Mouse (Mus musculus) heart, adult 2 months (tissue): ENCODE measurements around the gene Ntrk2. TPM values are rescaled to one million over a fixed set of nuclear protein-coding genes. Genes with fewer than 3 reads are reported as not detected.
A peak's percentile ranks its signal among the peaks of the same experiment; 100 is the strongest.

Source experiments
- DNase-seq, 2 experiments: peaks; one replicate each; pipeline ENCODE4 v3.0.0; 2021
- H3K27ac ChIP-seq: fragments of 200-600 bp; 2 replicates; pipeline ENCODE4 v1.8.1; 2022
- H3K27me3 ChIP-seq: fragments of 200-500 bp; 2 replicates; pipeline ENCODE4 v1.6.1; 2012; ENCODE audit warnings: mild to moderate bottlenecking, low read length, inconsistent platforms, mixed read lengths; ENCODE audit not compliant: control insufficient read depth, insufficient read depth
- H3K36me3 ChIP-seq: fragments of 200-500 bp; 2 replicates; pipeline ENCODE4 v1.6.1; 2012; ENCODE audit warnings: low read length, inconsistent platforms; ENCODE audit not compliant: control insufficient read depth, insufficient read depth
- H3K4me1 ChIP-seq: fragments of 200-500 bp; 2 replicates; pipeline ENCODE4 v1.6.1; 2011; ENCODE audit warnings: low read length; ENCODE audit not compliant: control insufficient read depth, insufficient read depth
- H3K4me3 ChIP-seq: fragments of 200-600 bp; 2 replicates; pipeline ENCODE4 v1.8.1; 2022
- H3K79me2 ChIP-seq: fragments of 200-500 bp; replicated peaks from 2 replicates; pipeline ENCODE4 v1.6.1; 2012; ENCODE audit warnings: mild to moderate bottlenecking, inconsistent platforms, low read length, moderate library complexity, mixed read lengths; ENCODE audit not compliant: control insufficient read depth, insufficient read depth
- H3K9ac ChIP-seq: fragments of 200-500 bp; 2 replicates; pipeline ENCODE4 v1.6.1; 2012; ENCODE audit warnings: low read depth, mild to moderate bottlenecking, control low read depth, inconsistent platforms, low read length, mixed read lengths
- CTCF ChIP-seq: fragments of 200-600 bp; IDR thresholded peaks from 2 replicates; pipeline ENCODE4 v1.8.1; 2022; ENCODE audit warnings: antibody characterized with exemption, mild to moderate bottlenecking, moderate library complexity
- EP300 ChIP-seq: fragments of 200-500 bp; IDR thresholded peaks from 2 replicates; pipeline ENCODE4 v1.6.1; 2011; ENCODE audit warnings: low read depth, low read length, control low read depth; ENCODE audit not compliant: insufficient read depth
- POLR2A ChIP-seq: fragments of 200-500 bp; IDR thresholded peaks from 2 replicates; pipeline ENCODE4 v1.6.1; 2011; ENCODE audit warnings: mild to moderate bottlenecking, low read depth, low read length, control low read depth; ENCODE audit not compliant: insufficient read depth
- WGBS: fragments of 180-500 bp; shearing (Covaris S2); methylation state at CpG from one replicate; pipeline ENCODE4 v1.1.7; 2018; 5-methylcytosine and 5-hydroxymethylcytosine counted together
- intact Hi-C: fragments of 180-260 bp; cut with DNase I; formaldehyde crosslinking; loops from one replicate; pipeline ENCODE4 v1.15.1; 2025
- polyA plus RNA-seq: library from polyadenylated mRNA; depleted of rRNA; stranded (reverse); fragments of >200 nt; gene quantifications from 2 replicates; pipeline ENCODE4 v1.2.3, GENCODE M21; 2012
- total RNA-seq, 2 experiments: library from RNA; stranded (reverse); gene quantifications; 2 replicates each; pipeline ENCODE4 v1.2.3; 2021

Ntrk2 gene
- total and polyA plus RNA-seq, 3 experiments, result 0.91 to 4.6 (median 1.8) TPM

GRCm38 (mm10) chr13:59057886-59058285, 251.5 kb downstream of the Ntrk2 start:
- H3K9ac ChIP-seq, result no peak overlapping the region
- no peak for TF ChIP-seq EP300
- TF ChIP-seq POLR2A, result no peak
- TF ChIP-seq CTCF, result no peak
- H3K36me3 ChIP-seq, result no peaks in the 10 kb centered on the region
- no peaks in the 10 kb centered on the region for H3K79me2 ChIP-seq
- no peaks in the 10 kb centered on the region for H3K4me1 ChIP-seq
- H3K4me3 ChIP-seq, result no peak overlapping the region
- intact Hi-C loops, result no loop called here
- 48% methylated on average over 1 of the region's 1 CpGs for WGBS
- H3K27me3 ChIP-seq, result no peaks in the 10 kb centered on the region; the same call in 1 of the 2 replicates
- H3K27ac ChIP-seq, result no peak overlapping the region
- DNase-seq, result no peak

GRCm38 (mm10) chr13:59059118-59059517, 252.7 kb downstream of the Ntrk2 start:
- Histone ChIP-seq H3K4me1 (no peaks in the 10 kb centered on the region), H3K9ac (no peak overlapping the region), H3K36me3 (no peaks in the 10 kb centered on the region), H3K4me3 (no peak overlapping the region), H3K27ac (no peak overlapping the region), H3K27me3 (no peaks in the 10 kb centered on the region), H3K79me2 (no peaks in the 10 kb centered on the region)
- intact Hi-C loops, result no loop called here
- DNase-seq, result no peak
- WGBS, result 28% methylated on average over 7 of the region's 7 CpGs
- TF ChIP-seq POLR2A (no peak), CTCF (no peak), EP300 (no peak)

GRCm38 (mm10) chr13:59065677-59066076, 259.3 kb downstream of the Ntrk2 start:
- 74% methylated on average over 3 of the region's 3 CpGs for WGBS
- H3K27me3 ChIP-seq, result no peaks in the 10 kb centered on the region
- no peak for TF ChIP-seq POLR2A
- TF ChIP-seq CTCF, result no peak
- no peak for TF ChIP-seq EP300
- H3K27ac ChIP-seq, result no peak overlapping the region
- H3K9ac ChIP-seq, result no peak overlapping the region
- H3K4me3 ChIP-seq, result no peak overlapping the region
- no peaks in the 10 kb centered on the region for H3K36me3 ChIP-seq
- intact Hi-C loops, result no loop called here
- H3K79me2 ChIP-seq, result no peaks in the 10 kb centered on the region
- no peaks in the 10 kb centered on the region for H3K4me1 ChIP-seq
- no peak for DNase-seq

- Histone ChIP-seq H3K4me3 (no peak overlapping the region), H3K36me3 (no peaks in the 10 kb centered on the region), H3K79me2 (no peaks in the 10 kb centered on the region), H3K9ac (no peak overlapping the region), H3K4me1 (no peaks in the 10 kb centered on the region), H3K27me3 (no peaks in the 10 kb centered on the region), H3K27ac (no peak overlapping the region)
- no peak for TF ChIP-seq EP300
- TF ChIP-seq CTCF, result peak; percentile 94
- no peak for TF ChIP-seq POLR2A
- intact Hi-C loops, result loop anchor here (1.0 to 10.0 kb wide), 4 partner anchors 267 to 659 kb away; partner anchors contain the start of genes Ntrk2 and Spata31d1d
- whole genome bisulfite sequencing, result 26% methylated on average over 26 of the region's 26 CpGs
- DNase-seq, result peak; percentile 75 to 81
These were observed 267.4 kb downstream of the Ntrk2 start for GRCm38 (mm10) chr13:59073635-59074256.

- Histone ChIP-seq H3K9ac (no peak overlapping the region), H3K79me2 (no peaks in the 10 kb centered on the region), H3K27ac (no peak overlapping the region), H3K27me3 (no peaks in the 10 kb centered on the region), H3K36me3 (no peaks in the 10 kb centered on the region), H3K4me1 (no peaks in the 10 kb centered on the region), H3K4me3 (no peak overlapping the region)
- 37% methylated on average over 4 of the region's 4 CpGs for WGBS
- no peak for TF ChIP-seq EP300
- TF ChIP-seq CTCF, result no peak
- no peak for TF ChIP-seq POLR2A
- DNase-seq, result no peak
- intact Hi-C loops, result loop anchor here (10.0 kb wide), 1 partner anchor 318 kb away; no protein-coding TSS in a partner anchor
These were observed 270.1 kb downstream of the Ntrk2 start for GRCm38 (mm10) chr13:59076489-59076888.

GRCm38 (mm10) chr13:59079761-59080461, 273.5 kb downstream of the Ntrk2 start:
- no peak overlapping the region for H3K4me3 ChIP-seq
- 51% methylated on average over 7 of the region's 7 CpGs for WGBS
- no peak for TF ChIP-seq CTCF
- no peaks in the 10 kb centered on the region for H3K27me3 ChIP-seq
- H3K27ac ChIP-seq, result no peak overlapping the region
- no peaks in the 10 kb centered on the region for H3K79me2 ChIP-seq
- no peak overlapping the region for H3K9ac ChIP-seq
- no peak for DNase-seq
- intact Hi-C loops, result loop anchor here (10.0 kb wide), 1 partner anchor 315 kb away; no protein-coding TSS in a partner anchor
- no peaks in the 10 kb centered on the region for H3K4me1 ChIP-seq
- no peaks in the 10 kb centered on the region for H3K36me3 ChIP-seq
